Mouse (Mus musculus) liver, embryonic 14.5 days (tissue): Measurements from ENCODE around the gene Trim45.
A peak's percentile ranks its signal among the peaks of the same experiment; 100 is the strongest.

Experiments
- CTCF ChIP-seq: IDR thresholded peaks from 2 replicates; pipeline ENCODE4 v1.5.1; 2016; ENCODE audit warnings: antibody characterized with exemption, low read depth, control low read depth
- EP300 ChIP-seq: IDR thresholded peaks from 2 replicates; pipeline ENCODE4 v1.6.1; 2016; ENCODE audit warnings: antibody characterized with exemption, low read depth

DNA sequence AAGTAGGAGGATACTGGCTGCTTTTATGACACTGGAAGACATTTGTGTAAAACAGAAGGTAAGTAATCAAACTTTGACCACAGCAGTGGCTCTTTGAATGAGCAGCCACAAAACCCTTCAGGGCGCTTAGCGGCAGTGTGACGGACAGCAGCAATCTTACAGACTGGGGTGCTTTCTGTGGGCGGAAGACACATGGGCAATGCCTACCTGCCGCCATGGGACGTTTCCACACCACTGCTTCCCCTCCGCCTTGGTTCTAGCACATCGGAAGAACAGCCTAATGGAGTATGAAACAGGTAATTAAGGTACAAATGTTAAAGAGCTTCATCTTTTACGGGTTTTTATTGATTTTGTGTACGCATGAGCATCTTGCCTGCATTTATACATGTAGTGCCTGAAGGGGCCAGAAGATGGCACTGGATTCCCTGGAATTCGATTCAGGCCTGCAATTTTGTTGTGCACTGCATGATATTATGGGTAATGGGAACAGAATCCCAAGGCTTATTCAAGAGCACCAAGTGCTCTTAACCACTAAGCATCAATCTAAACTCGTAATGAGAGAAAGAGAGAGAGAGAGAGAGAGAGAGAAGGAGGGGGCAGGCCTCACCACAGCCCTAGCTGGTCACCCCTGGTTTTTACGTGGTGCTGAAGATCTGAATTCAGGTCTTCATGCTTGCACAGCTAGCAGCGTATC, 42.0 kb downstream of the Trim45 start:
- TF ChIP-seq CTCF (peak; percentile 56), EP300 (no peak)
